Mouse (Mus musculus) forebrain, postnatal 0 days (tissue): ENCODE results near the gene Atp5f1. TPM values are rescaled to one million over a fixed set of nuclear protein-coding genes. Genes with fewer than 3 reads are reported as not detected.
"Not testable (repeated sequence)": the region's sequence is repeated elsewhere in the genome, so short reads cannot be mapped to it uniquely, and the experiment has no call there.

ENCODE experiments used
- ATAC-seq: fragments of 200-750 bp; cut with Nextera tagmentation; 2 replicates; pipeline ENCODE4 v1.8.0; 2017; ENCODE audit warnings: mild to moderate bottlenecking, moderate library complexity
- DNase-seq: peaks from one replicate; pipeline ENCODE4 v3.0.0-alpha.2; 2015
- H3K27ac ChIP-seq: fragments of 300-500 bp; sonication (generic); 2 replicates; pipeline ENCODE4 v1.5.1; 2014; ENCODE audit warnings: low read depth, mild to moderate bottlenecking, antibody characterized with exemption, low read length, moderate library complexity, mixed read lengths
- H3K27me3 ChIP-seq: fragments of 300-500 bp; sonication (generic); 2 replicates; pipeline ENCODE4 v1.6.1; 2014; ENCODE audit warnings: mild to moderate bottlenecking, low read length, mixed read lengths; ENCODE audit not compliant: insufficient read depth
- H3K36me3 ChIP-seq: fragments of 300-500 bp; sonication (generic); 2 replicates; pipeline ENCODE4 v1.6.1; 2014; ENCODE audit warnings: mild to moderate bottlenecking, moderate library complexity; ENCODE audit not compliant: insufficient read depth
- H3K4me1 ChIP-seq: fragments of 300-500 bp; sonication (generic); 2 replicates; pipeline ENCODE4 v1.6.1; 2014; ENCODE audit warnings: antibody characterized with exemption; ENCODE audit not compliant: insufficient read depth
- H3K4me2 ChIP-seq: fragments of 300-500 bp; sonication (generic); 2 replicates; pipeline ENCODE4 v1.6.1; 2014; ENCODE audit warnings: low read depth, mild to moderate bottlenecking, moderate library complexity
- H3K4me3 ChIP-seq: fragments of 300-500 bp; sonication (generic); 2 replicates; pipeline ENCODE4 v1.5.1; 2014; ENCODE audit warnings: low read depth, low read length, mixed read lengths
- H3K9ac ChIP-seq: fragments of 300-500 bp; sonication (generic); 2 replicates; pipeline ENCODE4 v1.6.1; 2014; ENCODE audit warnings: mild to moderate bottlenecking
- H3K9me3 ChIP-seq: fragments of 300-500 bp; sonication (generic); 2 replicates; pipeline ENCODE4 v1.6.1; 2016; ENCODE audit warnings: low read length
- CTCF ChIP-seq: sonication (generic); IDR thresholded peaks from 2 replicates; pipeline ENCODE4 v1.5.1; 2016; ENCODE audit warnings: antibody characterized with exemption, control low read depth, low read depth
- WGBS: fragments of 180-500 bp; shearing (Covaris S2); extraction: QIAGEN DNeasy Blood & Tissue Kit; methylation state at CpG from one replicate; pipeline ENCODE4 v1.1.7; 2014; 5-methylcytosine and 5-hydroxymethylcytosine counted together
- polyA plus RNA-seq: library from polyadenylated mRNA; unstranded; fragments of >200 nt; fragmentation: Nextera tagmentation; extraction: Ambion mirVana; gene quantifications from 2 replicates; pipeline ENCODE4 v1.2.1, GENCODE M21; 2015
- total RNA-seq: library from RNA; depleted of rRNA; stranded (reverse); fragments of >200 nt; gene quantifications from 2 replicates; pipeline ENCODE4 v1.2.3, GENCODE M21; 2014; rRNA removed

Gene Atp5f1
- 295 and 371 TPM in 2 replicates for total RNA-seq
- 535 and 605 TPM in 2 replicates for polyA plus RNA-seq

- Histone ChIP-seq H3K4me2 (peak within 1 kb of the TSS; percentile 87), H3K27ac (peak within 1 kb of the TSS; percentile 93), H3K4me3 (peak within 1 kb of the TSS; percentile 77), H3K9ac (peak within 1 kb of the TSS; percentile 97), H3K27me3 (no peaks in the 10 kb centered on the region), H3K9me3 (no peaks in the 10 kb centered on the region), H3K36me3 (peaks cover 36% of the 10 kb centered on the region), H3K4me1 (peaks cover 17% of the 10 kb centered on the region)
- no peak for DNase-seq
- TF ChIP-seq CTCF = no peak
- ATAC-seq = no peak
- 8% methylated on average over 6 of the region's 6 CpGs for WGBS
These were observed at the start of gene Atp5f1 for GRCm38 (mm10) chr3:105959999-105960398. Gene Atp5f1 (minus strand): TSS chr3:105960099.

DNA sequence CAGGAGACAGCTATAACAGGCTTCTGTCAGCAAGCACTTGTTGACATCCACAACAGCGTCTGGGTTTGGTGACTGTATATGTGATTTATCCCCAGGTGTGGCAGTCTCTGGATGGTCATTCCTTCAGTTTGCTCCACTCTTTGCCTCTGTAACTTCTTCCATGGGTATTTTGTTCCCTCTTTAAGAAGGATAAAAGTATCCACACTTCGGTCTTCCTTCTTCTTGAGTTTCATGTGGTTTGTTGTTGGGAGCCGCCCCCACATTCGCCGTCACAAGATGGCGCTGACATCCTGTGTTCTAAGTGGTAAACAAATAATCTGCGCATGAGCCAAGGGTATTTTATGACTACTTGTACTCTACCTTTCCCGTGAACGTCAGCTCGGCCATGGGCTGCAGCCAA lies 43.5 kb upstream of the Atp5f1 start:
- not testable (repeated sequence) for H3K4me1 ChIP-seq, H3K4me3 ChIP-seq, DNase-seq, H3K27me3 ChIP-seq, H3K27ac ChIP-seq, H3K4me2 ChIP-seq, H3K36me3 ChIP-seq, H3K9me3 ChIP-seq, H3K9ac ChIP-seq, ATAC-seq
- WGBS = 70% methylated on average over 10 of the region's 10 CpGs

GRCm38 (mm10) chr3:106001416-106002370 lies 41.8 kb upstream of the Atp5f1 start:
- Histone ChIP-seq H3K9ac (peak overlapping the region; percentile 35; the same call in 1 of the 2 replicates), H3K9me3 (no peaks in the 10 kb centered on the region), H3K27me3 (no peaks in the 10 kb centered on the region), H3K27ac (no peak overlapping the region), H3K4me3 (peak overlapping the region; percentile 28), H3K4me2 (peak overlapping the region; percentile 55), H3K36me3 (no peaks in the 10 kb centered on the region), H3K4me1 (0 out of 2 replicates have a peak, but pooled peaks cover 8% of the 10 kb centered on the region)
- DNase-seq = peak; percentile 60
- ATAC-seq = peak; percentile 97
- WGBS = 13% methylated on average over 17 of the region's 17 CpGs
- TF ChIP-seq CTCF = no peak

- Histone ChIP-seq H3K4me2 (peak overlapping the region; percentile 55), H3K4me1 (0 out of 2 replicates have a peak, but pooled peaks cover 8% of the 10 kb centered on the region), H3K36me3 (no peaks in the 10 kb centered on the region), H3K4me3 (peak overlapping the region; percentile 28), H3K27me3 (no peaks in the 10 kb centered on the region), H3K27ac (no peak overlapping the region), H3K9ac (peak overlapping the region; percentile 35; the same call in 1 of the 2 replicates), H3K9me3 (no peaks in the 10 kb centered on the region)
- no peak for TF ChIP-seq CTCF
- WGBS = 20% methylated on average over 11 of the region's 11 CpGs
- DNase-seq = no peak
- peak; percentile 49 for ATAC-seq
These were observed 40.9 kb upstream of the Atp5f1 start for GRCm38 (mm10) chr3:106000707-106001375.

GRCm38 (mm10) chr3:105994730-105995129 lies 34.8 kb upstream of the Atp5f1 start:
- Histone ChIP-seq H3K4me1 (no peaks in the 10 kb centered on the region), H3K4me3 (no peak overlapping the region), H3K27ac (no peak overlapping the region), H3K27me3 (no peaks in the 10 kb centered on the region), H3K4me2 (no peak overlapping the region), H3K36me3 (no peaks in the 10 kb centered on the region), H3K9ac (no peak overlapping the region), H3K9me3 (no peaks in the 10 kb centered on the region)
- ATAC-seq (no peak), DNase-seq (no peak)
- WGBS = 80% methylated on average over 2 of the region's 2 CpGs
- TF ChIP-seq CTCF = no peak

GRCm38 (mm10) chr3:105991653-105992283 lies 31.9 kb upstream of the Atp5f1 start:
- ATAC-seq = peak; percentile 78
- Histone ChIP-seq H3K4me2 (no peak overlapping the region), H3K27ac (no peak overlapping the region), H3K4me1 (no peaks in the 10 kb centered on the region), H3K9me3 (no peaks in the 10 kb centered on the region), H3K36me3 (no peaks in the 10 kb centered on the region), H3K9ac (no peak overlapping the region), H3K27me3 (no peaks in the 10 kb centered on the region), H3K4me3 (no peak overlapping the region)
- WGBS = 29% methylated on average over 4 of the region's 4 CpGs
- DNase-seq = peak; percentile 84
- peak; percentile 77 for TF ChIP-seq CTCF

- H3K27me3 ChIP-seq = not testable (repeated sequence)
- 25% methylated on average over 5 of the region's 5 CpGs for WGBS
These were observed 29.7 kb upstream of the Atp5f1 start for GRCm38 (mm10) chr3:105989611-105990010.

More at GRCm38 (mm10) chr3:105989611-105990010, 29.7 kb upstream of the Atp5f1 start:
- H3K4me3 ChIP-seq, DNase-seq, H3K4me2 ChIP-seq, ATAC-seq, H3K4me1 ChIP-seq, H3K9ac ChIP-seq, H3K27ac ChIP-seq, H3K9me3 ChIP-seq, H3K36me3 ChIP-seq: not testable (repeated sequence)
